Mouse (Mus musculus) heart, adult 2 months (tissue): ENCODE measurements around the gene Trim44. TPM values are rescaled to one million over a fixed set of nuclear protein-coding genes. Genes with fewer than 3 reads are reported as not detected.

ENCODE experiments used
- DNase-seq, 2 experiments: peaks; one replicate each; pipeline ENCODE4 v3.0.0; 2021
- H3K27ac ChIP-seq: fragments of 200-600 bp; 2 replicates; pipeline ENCODE4 v1.8.1; 2022
- H3K27me3 ChIP-seq: fragments of 200-500 bp; 2 replicates; pipeline ENCODE4 v1.6.1; 2012; ENCODE audit warnings: mild to moderate bottlenecking, low read length, inconsistent platforms, mixed read lengths; ENCODE audit not compliant: control insufficient read depth, insufficient read depth
- H3K36me3 ChIP-seq: fragments of 200-500 bp; 2 replicates; pipeline ENCODE4 v1.6.1; 2012; ENCODE audit warnings: low read length, inconsistent platforms; ENCODE audit not compliant: control insufficient read depth, insufficient read depth
- H3K4me1 ChIP-seq: fragments of 200-500 bp; 2 replicates; pipeline ENCODE4 v1.6.1; 2011; ENCODE audit warnings: low read length; ENCODE audit not compliant: control insufficient read depth, insufficient read depth
- H3K4me3 ChIP-seq: fragments of 200-600 bp; 2 replicates; pipeline ENCODE4 v1.8.1; 2022
- H3K79me2 ChIP-seq: fragments of 200-500 bp; replicated peaks from 2 replicates; pipeline ENCODE4 v1.6.1; 2012; ENCODE audit warnings: mild to moderate bottlenecking, inconsistent platforms, low read length, moderate library complexity, mixed read lengths; ENCODE audit not compliant: control insufficient read depth, insufficient read depth
- H3K9ac ChIP-seq: fragments of 200-500 bp; 2 replicates; pipeline ENCODE4 v1.6.1; 2012; ENCODE audit warnings: low read depth, mild to moderate bottlenecking, control low read depth, inconsistent platforms, low read length, mixed read lengths
- CTCF ChIP-seq: fragments of 200-600 bp; IDR thresholded peaks from 2 replicates; pipeline ENCODE4 v1.8.1; 2022; ENCODE audit warnings: antibody characterized with exemption, mild to moderate bottlenecking, moderate library complexity
- EP300 ChIP-seq: fragments of 200-500 bp; IDR thresholded peaks from 2 replicates; pipeline ENCODE4 v1.6.1; 2011; ENCODE audit warnings: low read depth, low read length, control low read depth; ENCODE audit not compliant: insufficient read depth
- POLR2A ChIP-seq: fragments of 200-500 bp; IDR thresholded peaks from 2 replicates; pipeline ENCODE4 v1.6.1; 2011; ENCODE audit warnings: mild to moderate bottlenecking, low read depth, low read length, control low read depth; ENCODE audit not compliant: insufficient read depth
- WGBS: fragments of 180-500 bp; shearing (Covaris S2); methylation state at CpG from one replicate; pipeline ENCODE4 v1.1.7; 2018; 5-methylcytosine and 5-hydroxymethylcytosine counted together
- intact Hi-C: fragments of 180-260 bp; cut with DNase I; formaldehyde crosslinking; loops from one replicate; pipeline ENCODE4 v1.15.1; 2025
- polyA plus RNA-seq: library from polyadenylated mRNA; depleted of rRNA; stranded (reverse); fragments of >200 nt; gene quantifications from 2 replicates; pipeline ENCODE4 v1.2.3, GENCODE M21; 2012
- total RNA-seq, 2 experiments: library from RNA; stranded (reverse); gene quantifications; 2 replicates each; pipeline ENCODE4 v1.2.3; 2021

The Trim44 gene
- total and polyA plus RNA-seq, 3 experiments, result 13.0 to 28.8 (median 27.7) TPM

DNA sequence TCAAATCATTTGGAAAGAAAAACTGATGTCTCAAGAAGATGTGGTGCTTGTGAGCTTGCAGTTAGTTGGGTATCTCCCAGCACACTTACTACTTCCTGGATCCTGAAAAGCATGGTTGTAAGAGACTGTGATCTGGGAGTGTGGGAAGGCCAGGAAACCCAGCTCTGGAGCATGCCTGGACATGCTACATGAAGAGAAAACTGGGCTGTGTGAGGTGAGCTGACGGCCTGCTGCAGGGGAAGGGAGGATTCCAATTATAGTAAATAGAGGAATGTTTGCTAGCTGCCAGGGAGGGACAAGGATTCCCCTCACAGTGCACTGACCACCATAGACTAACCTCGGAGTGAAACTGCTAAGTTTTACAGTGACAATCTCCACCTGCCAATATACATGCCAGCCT is 104.4 kb downstream of the Trim44 start:
- no peak overlapping the region for H3K9ac ChIP-seq
- DNase-seq, result no peak
- peaks cover 12% of the 10 kb centered on the region for H3K4me1 ChIP-seq
- intact Hi-C loops, result no loop called here
- peaks cover 30% of the 10 kb centered on the region for H3K36me3 ChIP-seq
- no peak for TF ChIP-seq EP300
- TF ChIP-seq POLR2A, result no peak
- no peak for TF ChIP-seq CTCF
- WGBS, result 36% methylated on average over 2 of the region's 2 CpGs
- peak overlapping the region; percentile 48 for H3K27ac ChIP-seq
- H3K79me2 ChIP-seq, result peaks cover 2% of the 10 kb centered on the region
- no peak overlapping the region for H3K4me3 ChIP-seq
- no peaks in the 10 kb centered on the region for H3K27me3 ChIP-seq

DNA sequence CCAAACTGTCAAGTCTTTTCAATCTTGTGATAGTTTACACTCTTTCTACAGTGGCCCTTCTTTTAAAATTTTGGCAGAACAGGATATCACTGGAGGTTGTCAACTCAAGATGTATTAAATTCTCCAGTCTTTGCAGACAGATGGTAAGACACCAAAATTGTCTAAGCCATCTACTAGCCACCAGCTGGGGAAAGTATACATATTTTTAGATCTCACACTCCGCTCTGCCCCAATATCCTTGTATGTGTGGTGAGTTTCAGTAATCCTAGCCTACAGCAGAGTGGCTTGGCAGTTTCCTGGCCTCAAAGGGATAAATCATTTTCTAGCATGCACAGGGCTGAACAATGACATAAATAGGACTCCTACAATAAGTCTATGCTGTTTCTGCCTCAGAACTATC is 105.1 kb downstream of the Trim44 start:
- peaks cover 12% of the 10 kb centered on the region for H3K4me1 ChIP-seq
- H3K4me3 ChIP-seq, result no peak overlapping the region
- H3K36me3 ChIP-seq, result peaks cover 30% of the 10 kb centered on the region
- TF ChIP-seq CTCF, result no peak
- TF ChIP-seq POLR2A, result no peak
- no peak for TF ChIP-seq EP300
- intact Hi-C loops, result no loop called here
- no peak overlapping the region for H3K27ac ChIP-seq
- DNase-seq, result no peak
- H3K9ac ChIP-seq, result no peak overlapping the region
- WGBS, result 94% methylated on average over 1 of the region's 1 CpGs
- no peaks in the 10 kb centered on the region for H3K27me3 ChIP-seq
- peaks cover 2% of the 10 kb centered on the region for H3K79me2 ChIP-seq

DNA sequence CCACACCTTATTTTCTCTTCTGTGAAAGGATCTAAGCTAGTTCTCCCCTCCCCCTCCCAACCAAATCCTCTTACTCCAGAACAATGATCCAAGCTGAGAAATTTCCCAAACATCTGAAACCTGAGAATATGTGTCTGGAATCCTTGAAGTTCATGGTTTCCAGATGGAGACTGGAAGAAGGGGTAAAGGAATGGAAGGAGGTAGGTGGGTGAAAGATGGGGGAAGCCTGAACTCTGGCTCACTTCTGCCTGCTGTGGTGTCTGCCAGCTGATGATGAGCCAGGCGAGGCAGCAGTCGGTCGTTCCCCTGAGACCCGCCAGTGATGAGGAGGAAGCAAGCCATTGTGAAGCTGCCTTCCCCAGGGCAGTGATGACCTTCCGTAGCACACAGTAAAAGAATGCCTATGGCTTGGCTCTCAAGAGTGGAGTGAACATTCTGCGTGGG is 112.8 kb downstream of the Trim44 start:
- 16% methylated on average over 6 of the region's 6 CpGs for WGBS
- Histone ChIP-seq H3K4me1 (peaks cover 15% of the 10 kb centered on the region), H3K4me3 (no peak overlapping the region), H3K27me3 (no peaks in the 10 kb centered on the region), H3K27ac (no peak overlapping the region; the same call in 1 of the 2 replicates), H3K79me2 (no peaks in the 10 kb centered on the region), H3K36me3 (peaks cover 9% of the 10 kb centered on the region), H3K9ac (no peak overlapping the region)
- intact Hi-C loops, result loop anchor here (5.0 kb wide), 1 partner anchor 107 kb away; no protein-coding TSS in a partner anchor
- TF ChIP-seq POLR2A (no peak), EP300 (peak; percentile 91), CTCF (no peak)
- peak; percentile 60 to 74 for DNase-seq

DNA sequence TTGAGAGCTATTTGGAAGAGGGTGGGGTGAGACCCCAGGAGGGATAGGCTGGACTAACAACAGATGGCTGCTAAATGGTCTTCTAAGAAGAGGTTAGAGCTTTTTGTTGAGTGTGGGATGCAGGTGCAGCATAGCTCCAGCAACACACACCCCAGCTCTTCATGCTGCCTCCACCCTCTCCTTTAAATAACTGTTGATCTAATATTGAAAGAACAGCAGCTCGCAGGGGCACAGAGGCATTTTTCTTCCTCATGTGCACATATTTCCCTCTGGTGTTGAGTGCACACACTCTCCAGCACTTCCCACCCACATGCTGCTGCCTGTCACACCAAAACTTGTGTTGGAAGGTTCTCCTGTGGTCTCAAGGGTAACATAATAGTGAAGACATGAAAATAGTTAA is 114.4 kb downstream of the Trim44 start:
- no peaks in the 10 kb centered on the region for H3K79me2 ChIP-seq
- intact Hi-C loops, result loop anchor here (1.0 to 5.0 kb wide), 2 partner anchors 65 to 109 kb away; no protein-coding TSS in a partner anchor
- peaks cover 9% of the 10 kb centered on the region for H3K36me3 ChIP-seq
- H3K27ac ChIP-seq, result no peak overlapping the region
- H3K4me3 ChIP-seq, result no peak overlapping the region
- WGBS, result 24% methylated on average over 1 of the region's 1 CpGs
- DNase-seq, result no peak
- no peaks in the 10 kb centered on the region for H3K27me3 ChIP-seq
- H3K9ac ChIP-seq, result no peak overlapping the region
- TF ChIP-seq POLR2A (no peak), CTCF (no peak), EP300 (no peak)
- peaks cover 15% of the 10 kb centered on the region for H3K4me1 ChIP-seq

DNA sequence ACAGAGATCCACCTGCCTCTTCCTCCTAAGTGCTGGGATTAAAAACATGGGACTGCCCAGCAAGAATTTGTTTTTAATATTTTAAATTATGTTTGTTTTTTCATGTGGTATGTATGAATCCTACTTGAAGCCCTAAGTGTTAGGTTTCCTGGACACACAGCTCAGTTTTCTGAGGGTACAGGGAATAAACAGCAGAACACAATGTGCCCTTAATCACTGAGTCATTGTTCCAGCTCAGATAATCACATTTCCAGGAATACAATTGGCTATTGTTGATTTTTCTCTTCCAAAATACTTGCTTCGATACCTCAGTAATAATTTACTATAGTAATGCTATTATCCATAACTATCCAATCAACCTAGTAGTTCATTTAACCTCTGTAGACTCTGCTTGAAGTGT is 115.6 kb downstream of the Trim44 start:
- intact Hi-C loops, result loop anchor here (5.0 kb wide), 1 partner anchor 110 kb away; no protein-coding TSS in a partner anchor
- Histone ChIP-seq H3K27ac (no peak overlapping the region), H3K4me1 (peaks cover 15% of the 10 kb centered on the region), H3K4me3 (no peak overlapping the region), H3K9ac (no peak overlapping the region), H3K36me3 (peaks cover 9% of the 10 kb centered on the region), H3K79me2 (no peaks in the 10 kb centered on the region), H3K27me3 (no peaks in the 10 kb centered on the region)
- DNase-seq, result no peak
- TF ChIP-seq EP300 (no peak), POLR2A (no peak), CTCF (no peak)
- WGBS, result 38% methylated on average over 1 of the region's 1 CpGs

DNA sequence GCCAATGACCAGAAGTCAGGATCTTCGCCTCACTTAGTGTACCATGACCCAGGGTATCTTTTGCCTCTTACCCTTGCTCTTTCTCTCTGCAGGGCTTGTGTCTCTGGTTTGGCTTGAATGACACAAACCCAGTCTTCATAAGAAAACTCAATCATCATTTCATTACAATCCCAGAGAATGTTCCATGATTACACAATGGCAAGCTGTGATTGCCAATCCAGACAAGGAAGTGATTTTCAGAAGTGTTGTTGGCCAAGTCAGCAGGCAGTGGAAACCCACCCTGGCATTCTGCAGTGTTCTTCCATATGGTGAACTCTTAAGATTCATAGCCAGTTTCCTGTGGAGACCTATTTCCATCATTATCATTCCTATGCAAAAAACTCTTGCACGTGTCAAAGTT is 116.1 kb downstream of the Trim44 start:
- Histone ChIP-seq H3K36me3 (peaks cover 9% of the 10 kb centered on the region), H3K79me2 (no peaks in the 10 kb centered on the region), H3K27me3 (no peaks in the 10 kb centered on the region), H3K27ac (no peak overlapping the region), H3K9ac (no peak overlapping the region), H3K4me1 (peaks cover 15% of the 10 kb centered on the region), H3K4me3 (no peak overlapping the region)
- DNase-seq, result no peak
- 63% methylated on average over 2 of the region's 2 CpGs for WGBS
- intact Hi-C loops, result loop anchor here (5.0 kb wide), 1 partner anchor 111 kb away; no protein-coding TSS in a partner anchor
- no peak for TF ChIP-seq CTCF
- TF ChIP-seq EP300, result peak; percentile 62; the same call in 1 of the 2 replicates
- no peak for TF ChIP-seq POLR2A
